ENCODE assay signal across 8 mouse cellular contexts in the genomic region with DNA sequence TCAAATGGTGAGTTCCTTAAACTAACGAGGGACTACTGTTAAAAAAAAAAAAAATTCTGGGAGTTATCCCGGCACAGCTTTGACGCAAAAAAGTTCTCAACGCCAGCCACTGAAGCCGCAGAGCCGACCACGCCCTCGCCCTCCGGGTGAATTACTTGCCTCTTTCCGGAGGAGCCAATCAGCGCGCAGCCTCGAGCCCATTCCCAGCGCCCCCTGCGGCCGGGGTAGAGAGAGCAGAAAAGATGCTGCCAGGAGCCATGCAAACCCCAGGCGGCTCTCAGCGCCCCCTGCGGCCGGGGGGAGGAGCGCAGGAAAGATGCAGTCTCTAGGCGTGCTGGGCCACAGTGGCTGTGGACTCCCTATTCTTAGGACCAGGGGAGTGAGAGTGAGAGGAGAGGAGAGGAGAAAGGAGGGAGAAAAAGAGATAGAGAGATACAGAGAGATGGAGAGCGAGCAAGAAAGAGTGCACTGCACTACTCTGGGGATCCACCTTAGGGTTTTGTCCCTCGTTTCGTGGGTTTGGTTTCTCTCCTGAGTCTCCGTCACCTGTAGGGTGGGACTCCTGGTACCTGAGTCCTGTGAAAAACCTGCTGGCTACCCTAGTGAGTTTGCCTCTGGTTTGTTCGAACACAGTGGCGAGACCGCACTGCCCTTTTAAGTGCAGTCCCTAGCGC. TPM values are rescaled to one million over a fixed set of nuclear protein-coding genes. Genes with fewer than 3 reads are reported as not detected.
A peak's percentile ranks its signal among the peaks of the same experiment; 100 is the strongest.
DNase-seq lines count a peak whose midpoint lies in the region; ATAC-seq and TF ChIP-seq lines count a peak whose summit lies in the region.

No protein-coding gene starts in this region.

- H3K27me3 ChIP-seq in hindbrain, postnatal 0 days (ENCODE audit: insufficient read depth, low read length), result no peaks in the 10 kb centered on the region

- H3K27ac ChIP-seq in hindbrain, postnatal 0 days, result peak overlapping the region; percentile 88; the same call in 1 of the 2 replicates
- H3K27ac ChIP-seq in left cerebral cortex, adult 2 months, result peak overlapping the region; percentile 82

- H3K9ac ChIP-seq in hindbrain, postnatal 0 days (replicated peaks; ENCODE audit: low read length), result peak overlapping the region; percentile 76; the same call in 1 of the 2 replicates

- 0 out of 2 replicates have a peak, but pooled peaks cover 8% of the 10 kb centered on the region for H3K4me1 ChIP-seq in hindbrain, postnatal 0 days (ENCODE audit: insufficient read depth, low read length)

- TF ChIP-seq CTCF in hindbrain, postnatal 0 days (IDR thresholded peaks at IDR 0.05; ENCODE audit: low read depth), result peak; percentile 82
- TF ChIP-seq CTCF in left cerebral cortex, adult 2 months (IDR thresholded peaks at IDR 0.05), result peak; percentile 87

- intact Hi-C loops in left cerebral cortex, adult 2 months (cut with DNase I), result loop anchor here (1.0 to 5.0 kb wide), 3 partner anchors 47 to 115 kb away; a partner anchor contains a TSS

- no peaks in the 10 kb centered on the region for H3K36me3 ChIP-seq in hindbrain, postnatal 0 days (ENCODE audit: insufficient read depth, low read length)

- DNase-seq in WW6 (ENCODE audit: low read depth, low spot score), result peak; percentile 90
- DNase-seq in cerebellum, postnatal 4 days (ENCODE audit: low spot score in 2 of 2), result peak; percentile 54 to 76
- DNase-seq in gastrocnemius, adult 18-20 months (ENCODE audit: low spot score), result peak; percentile 92
- DNase-seq in hindbrain, postnatal 0 days (ENCODE audit: low spot score), result peak; percentile 75
- DNase-seq in left cerebral cortex, adult 2 months (ENCODE audit: extremely low spot score in 1 of 2, low spot score in 2 of 2), result peak; percentile 76 to 77
- peak; percentile 74 to 79 for DNase-seq in right cerebral cortex, adult 2 months (ENCODE audit: low spot score in 2 of 2)
- peak; percentile 81 for DNase-seq in urinary bladder, postnatal 25 days (ENCODE audit: low spot score)

- H3K4me2 ChIP-seq in hindbrain, postnatal 0 days (ENCODE audit: low read depth, low read length), result peak overlapping the region; percentile 80

- no peaks in the 10 kb centered on the region for H3K9me3 ChIP-seq in hindbrain, postnatal 0 days (ENCODE audit: low read length)

- ATAC-seq in hindbrain, postnatal 0 days, result peak; percentile 85
- peak; percentile 81 for ATAC-seq in megakaryocyte, adult 5-6 weeks (ENCODE audit: poor library complexity, severe bottlenecking)

- H3K4me3 ChIP-seq in hindbrain, postnatal 0 days (ENCODE audit: low read length), result peak overlapping the region; percentile 89
- peak overlapping the region; percentile 65 for H3K4me3 ChIP-seq in left cerebral cortex, adult 2 months

- 2% methylated on average over 30 of the region's 30 CpGs for WGBS in hindbrain, postnatal 0 days

RNA-seq across cellular contexts. Expression of a gene that starts 0.4 kb away (rescaled TPM):
- total RNA-seq in gastrocnemius, adult 18-20 months (2021), result 1 to 10 TPM; 1.2 to 1.9 TPM
- total RNA-seq in hindbrain, postnatal 0 days (2014; rRNA removed), result 0.83 and 1.2 TPM in 2 replicates
- polyA plus RNA-seq in hindbrain, postnatal 0 days (2015; fragmentation: Nextera tagmentation; extraction: Ambion mirVana), result 0.58 and 0.74 TPM in 2 replicates
- under 1 TPM; 0.50 to 0.61 TPM for total RNA-seq in left cerebral cortex, adult 2 months (2021)
- 0.48 TPM in 1 of 2 replicates, not detected in the other for total RNA-seq in megakaryocyte, adult 5-6 weeks (2015)
- total RNA-seq in megakaryocyte, adult 5-6 weeks (2017), result 0.04 TPM in 1 of 2 replicates, not detected in the other

RNA-seq across cellular contexts. Expression of a gene that starts 0.5 kb away (rescaled TPM):
- 10 to 100 TPM; 75.7 to 78.6 TPM for total RNA-seq in gastrocnemius, adult 18-20 months (2021)
- 49.2 and 54.8 TPM in 2 replicates for total RNA-seq in hindbrain, postnatal 0 days (2014; rRNA removed)
- 51.4 and 52.4 TPM in 2 replicates for polyA plus RNA-seq in hindbrain, postnatal 0 days (2015; fragmentation: Nextera tagmentation; extraction: Ambion mirVana)
- total RNA-seq in left cerebral cortex, adult 2 months (2021), result 100 to 1,000 TPM; 173 to 174 TPM
- 90.6 and 99.8 TPM in 2 replicates for total RNA-seq in megakaryocyte, adult 5-6 weeks (2015)
- total RNA-seq in megakaryocyte, adult 5-6 weeks (2017), result 94.3 and 133 TPM in 2 replicates

Comparison
In these comparisons a context has a peak if more than half of its experiments do, and no peak if none do; other contexts are left out.
1. Peak in every context shown above with its lines: DNase-seq, ATAC-seq, H3K4me3 ChIP-seq and H3K27ac ChIP-seq.